Mouse (Mus musculus) stomach, postnatal 0 days (tissue): ENCODE measurements around the gene Tuba3a.

Source experiments
- CTCF ChIP-seq: IDR thresholded peaks from 2 replicates; pipeline ENCODE4 v1.5.1; 2016; ENCODE audit warnings: antibody characterized with exemption, low read depth, mild to moderate bottlenecking, moderate library complexity
- EP300 ChIP-seq: optimal IDR thresholded peaks from 2 replicates; pipeline ENCODE3; 2016; ENCODE audit warnings: antibody characterized with exemption

DNA sequence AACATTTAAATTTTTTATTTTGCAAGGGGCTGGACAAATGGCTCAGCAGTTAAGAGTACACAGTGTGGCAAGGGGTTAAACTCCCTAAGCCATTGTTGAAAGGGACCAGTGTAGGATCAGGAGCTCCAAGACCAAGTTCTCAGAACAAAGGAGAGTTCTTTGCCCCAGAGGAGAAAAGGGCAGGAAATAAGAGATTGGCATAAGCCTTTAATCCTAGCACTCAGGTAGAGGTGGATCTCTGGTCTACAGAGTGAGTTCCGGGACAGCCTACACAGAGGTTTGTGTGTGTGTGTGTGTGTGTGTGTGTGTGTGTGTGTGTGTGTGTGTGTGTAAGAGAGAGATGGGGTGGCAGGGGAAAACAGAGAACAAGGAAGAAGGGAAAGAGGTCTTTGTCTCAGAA is 15.1 kb upstream of the Tuba3a start:
- TF ChIP-seq CTCF (no peak), EP300 (no peak)
